Mouse (Mus musculus) lung, postnatal 36 days (tissue): ENCODE measurements around the gene Tulp2.
"Not testable (repeated sequence)": the region's sequence is repeated elsewhere in the genome, so short reads cannot be mapped to it uniquely, and the experiment has no call there.

Experiments used
- DNase-seq: peaks from one replicate; pipeline ENCODE4 v3.0.0; 2022; ENCODE audit warnings: mixed read lengths

Gene Tulp2

DNA sequence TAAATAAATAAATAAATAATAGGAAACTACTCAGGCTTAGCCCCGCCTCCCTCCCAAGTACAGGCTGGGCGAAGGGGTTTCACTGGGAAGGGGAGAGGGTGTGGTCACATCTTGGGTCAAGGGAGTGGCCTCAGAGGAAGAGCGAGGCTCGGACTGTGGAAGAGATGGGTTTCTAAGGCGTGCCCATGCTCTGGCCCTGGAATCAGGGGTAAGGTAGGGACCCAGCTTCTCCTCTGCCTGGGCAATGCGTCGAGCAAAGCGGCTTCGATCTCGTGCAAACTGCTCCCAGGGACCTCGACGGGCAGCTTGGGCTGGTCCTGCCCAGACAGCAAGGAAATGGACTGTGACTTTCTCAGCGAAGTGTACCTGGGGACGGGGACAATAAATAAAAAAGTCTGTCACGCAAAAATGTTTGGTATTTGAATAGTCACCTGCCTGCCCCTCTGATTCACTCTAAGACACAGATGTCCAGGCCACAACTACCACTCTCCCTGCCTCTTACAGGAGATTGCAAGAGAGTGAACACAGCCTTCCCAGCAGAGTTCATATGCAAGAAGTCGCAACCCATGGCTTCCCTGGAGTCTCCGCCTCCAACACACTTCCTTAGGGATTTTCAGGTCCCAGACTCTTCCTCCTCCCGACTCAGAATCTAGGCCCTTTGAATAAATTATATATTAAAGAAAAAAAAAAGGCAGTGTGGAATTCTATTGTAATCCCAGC, 41.4 kb downstream of the Tulp2 start:
- DNase-seq = no peak

DNA sequence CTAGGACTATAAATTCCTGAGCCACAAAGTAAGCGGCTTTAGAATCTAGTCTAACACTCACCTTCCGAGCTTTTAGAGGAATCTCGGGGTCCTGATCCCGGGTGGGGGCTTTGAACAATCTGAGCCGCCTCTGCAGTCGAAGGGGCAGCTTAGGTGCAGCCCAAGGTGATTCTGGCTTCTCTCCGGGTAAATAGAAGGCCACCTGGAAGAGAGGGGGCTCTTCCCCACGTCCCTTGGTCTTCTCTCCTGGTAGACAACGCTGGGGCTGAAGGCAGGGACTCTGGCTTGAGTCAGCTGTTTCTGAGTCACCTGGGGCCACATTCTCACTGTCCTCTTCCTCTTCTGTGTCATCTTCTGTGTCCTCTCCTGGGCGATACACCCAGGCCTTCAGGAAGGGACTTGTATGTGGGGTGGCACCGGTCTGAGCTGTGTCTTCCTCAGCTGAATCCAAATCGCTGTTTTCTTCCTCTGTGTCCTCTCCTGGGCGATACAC, 42.0 kb downstream of the Tulp2 start:
- DNase-seq = peak; percentile 30

GRCm38 (mm10) chr7:45524841-45525621, 43.4 kb downstream of the Tulp2 start:
- DNase-seq = peak; percentile 62

DNA sequence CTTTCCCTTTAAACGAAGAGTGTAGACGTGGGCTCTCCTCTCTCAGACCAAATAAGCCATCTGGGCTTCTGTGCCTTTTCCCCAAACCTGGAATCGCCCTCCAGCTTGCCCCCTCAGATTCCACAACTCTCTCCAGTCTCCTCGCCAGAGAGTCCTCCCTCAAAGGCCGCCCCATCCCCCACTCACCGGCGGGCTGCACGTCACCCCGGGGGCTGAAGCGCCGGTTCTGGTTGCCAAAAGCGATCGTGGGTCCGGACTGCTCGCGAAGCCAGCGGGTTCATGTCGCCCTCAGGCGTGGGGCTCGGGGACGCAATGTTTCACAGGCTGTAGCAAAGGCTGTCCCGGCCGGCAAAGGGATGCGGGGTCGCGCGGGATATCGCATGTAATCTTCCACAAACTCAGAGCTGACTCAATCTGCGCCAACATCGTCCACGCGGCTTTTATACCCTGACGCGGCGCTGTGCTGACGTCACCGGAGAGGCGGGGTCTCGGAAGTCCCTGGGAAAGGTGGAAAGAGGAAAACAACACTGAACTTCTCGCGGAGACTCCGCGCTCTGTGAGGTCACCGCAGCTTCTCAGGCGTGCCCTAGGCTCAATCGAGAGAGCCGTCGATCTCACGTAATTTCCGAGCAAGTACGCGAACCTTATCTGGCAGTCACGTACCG, 44.3 kb downstream of the Tulp2 start, which contains the start of the genes Ppp1r15a and Plekha4:
Gene Ppp1r15a, minus strand, starts transcription at position 460 of the 665 bp plus-strand sequence.
Gene Plekha4, plus strand, starts transcription at position 522 of the 665 bp plus-strand sequence.
- peak; percentile 97 for DNase-seq

GRCm38 (mm10) chr7:45526474-45527120, 44.9 kb downstream of the Tulp2 start:
- peak; percentile 73 for DNase-seq

DNA sequence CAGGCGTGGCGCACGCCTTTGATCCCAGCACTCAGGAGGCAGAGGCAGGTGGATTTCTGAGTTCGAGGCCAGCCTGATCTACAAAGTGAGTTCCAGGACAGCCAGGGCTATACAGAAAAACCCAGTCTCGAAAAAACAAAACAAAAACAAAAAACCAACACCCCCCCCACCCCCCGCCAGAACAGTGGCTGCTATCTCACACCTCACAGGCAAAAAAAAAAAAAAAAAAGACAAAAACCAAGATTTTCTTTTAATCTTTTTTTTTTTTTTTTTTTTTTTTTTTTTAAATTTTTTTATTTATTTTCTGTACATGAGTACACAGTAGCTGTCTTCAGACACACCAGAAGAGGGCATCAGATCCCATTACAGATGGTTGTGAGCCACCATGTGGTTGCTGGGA, 45.5 kb downstream of the Tulp2 start:
- DNase-seq = not testable (repeated sequence)

DNA sequence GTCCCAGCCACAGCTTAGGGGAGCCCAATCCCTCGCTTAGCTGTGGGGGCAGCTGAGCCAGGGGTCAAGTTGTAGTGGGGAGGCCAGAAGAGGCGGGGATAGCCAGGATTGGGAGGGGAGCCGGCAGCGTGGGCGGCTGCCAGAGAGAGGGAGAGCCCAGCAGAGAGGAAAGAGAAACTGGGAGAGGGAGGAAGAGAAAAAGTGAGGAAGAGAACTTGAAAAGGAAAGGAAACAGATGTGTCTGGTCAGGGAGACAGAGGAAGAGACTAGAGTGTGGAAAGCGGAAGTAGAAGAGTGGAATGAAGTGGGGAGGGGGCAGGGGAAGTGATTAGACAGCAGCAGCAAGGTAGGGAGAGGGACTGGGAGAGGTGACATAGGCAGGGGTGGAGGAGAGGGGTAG, 47.8 kb downstream of the Tulp2 start:
- DNase-seq = no peak

DNA sequence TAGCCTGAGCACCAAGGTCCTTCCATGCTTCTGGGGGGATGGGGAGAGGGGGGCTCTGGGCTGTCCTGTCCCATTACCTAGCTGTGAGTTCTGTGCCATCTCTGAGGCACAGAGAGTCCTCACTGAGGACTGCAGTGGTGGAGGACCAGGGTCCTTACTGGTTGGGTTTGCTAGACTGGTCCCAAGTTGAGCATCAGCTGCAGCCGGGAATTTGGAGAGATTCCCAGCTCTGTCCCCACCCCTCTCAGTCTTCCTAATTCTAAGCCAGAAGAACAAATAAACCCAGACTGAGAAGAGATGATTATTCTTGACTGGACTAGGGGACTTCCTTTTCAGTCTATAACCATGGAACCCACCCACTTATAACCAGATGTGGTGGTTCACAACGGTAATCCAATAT, 49.0 kb downstream of the Tulp2 start:
- no peak for DNase-seq

DNA sequence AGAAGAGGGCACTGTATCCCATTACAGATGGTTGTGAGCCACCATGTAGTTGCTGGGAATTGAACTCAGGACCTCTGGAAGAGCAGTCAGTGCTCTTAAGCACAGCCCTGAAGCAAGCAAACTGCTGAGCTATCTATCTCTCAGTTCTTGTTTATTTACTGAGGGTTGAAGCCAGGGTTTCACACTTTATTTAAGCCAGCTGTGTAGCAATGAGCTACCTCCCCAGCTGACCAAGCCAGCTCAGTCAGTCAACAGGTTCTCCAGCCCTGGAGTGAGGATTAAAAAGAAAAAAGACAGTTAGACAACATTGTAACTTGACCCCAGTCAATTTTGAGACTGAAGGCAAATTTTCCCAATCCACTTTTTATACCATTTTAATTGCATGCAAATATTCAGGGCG, 54.0 kb downstream of the Tulp2 start:
- no peak for DNase-seq

GRCm38 (mm10) chr7:45537602-45538001, 55.9 kb downstream of the Tulp2 start:
- no peak for DNase-seq

GRCm38 (mm10) chr7:45538163-45539041, 56.7 kb downstream of the Tulp2 start:
- peak; percentile 79 for DNase-seq

DNA sequence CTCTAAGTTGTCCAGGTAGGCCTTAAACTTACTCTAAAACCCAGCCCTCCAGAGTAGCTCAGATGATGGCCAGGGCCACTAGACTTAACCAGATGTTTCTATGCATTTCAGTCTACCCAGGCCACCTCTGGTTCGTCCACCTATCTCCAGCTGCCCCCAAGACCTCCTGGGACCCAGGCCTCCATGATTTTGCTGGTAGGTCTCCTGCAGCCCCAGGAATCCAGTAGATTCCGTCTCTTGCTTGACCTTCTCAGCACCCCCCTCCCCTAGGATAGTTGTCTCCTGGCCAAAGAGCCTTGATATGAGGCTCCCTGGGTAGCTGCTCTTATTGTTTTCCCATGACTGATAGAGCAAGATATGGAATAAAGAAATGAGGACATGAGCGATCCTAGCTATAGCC, 57.4 kb downstream of the Tulp2 start:
- no peak for DNase-seq

DNA sequence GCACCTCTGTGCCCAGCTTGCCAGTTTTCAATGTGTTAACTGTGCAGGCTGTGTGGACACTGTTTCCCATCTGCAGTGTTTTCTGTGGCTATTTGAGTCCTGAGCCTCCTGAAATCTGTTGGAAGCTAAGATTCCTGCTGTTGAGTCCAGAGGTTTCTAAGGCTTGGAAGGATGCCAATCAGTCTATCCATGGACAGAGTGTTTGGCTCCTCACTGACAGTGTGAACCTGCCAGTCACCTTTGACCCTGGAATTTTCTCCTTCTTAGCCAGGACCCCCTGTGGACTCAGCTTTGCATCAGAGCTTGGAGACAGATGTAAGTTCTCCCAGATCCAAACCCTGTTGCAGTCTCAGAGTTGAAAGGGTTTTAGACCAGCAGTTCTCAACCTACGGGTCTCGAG, 58.5 kb downstream of the Tulp2 start:
- no peak for DNase-seq

DNA sequence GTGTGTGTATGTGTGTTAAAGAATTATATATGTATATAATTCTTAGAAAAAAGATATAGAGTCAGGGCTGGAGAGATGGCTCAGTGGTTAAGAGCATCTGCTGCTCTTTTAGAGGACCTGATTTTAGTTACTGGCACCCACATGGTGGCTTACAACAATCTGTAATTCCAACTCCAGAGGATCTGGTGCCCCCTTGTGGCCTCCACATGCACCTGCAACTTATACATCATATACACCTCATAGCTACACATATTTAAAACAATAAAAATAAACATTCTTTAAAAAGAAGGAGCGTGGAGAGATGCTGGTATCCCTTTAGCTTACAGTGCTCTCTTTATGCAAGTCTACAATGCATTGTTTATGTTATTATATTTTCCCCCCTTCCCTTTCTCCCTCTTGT, 62.8 kb downstream of the Tulp2 start:
- DNase-seq = no peak

GRCm38 (mm10) chr7:45549641-45550436, 68.2 kb downstream of the Tulp2 start:
- DNase-seq = no peak

DNA sequence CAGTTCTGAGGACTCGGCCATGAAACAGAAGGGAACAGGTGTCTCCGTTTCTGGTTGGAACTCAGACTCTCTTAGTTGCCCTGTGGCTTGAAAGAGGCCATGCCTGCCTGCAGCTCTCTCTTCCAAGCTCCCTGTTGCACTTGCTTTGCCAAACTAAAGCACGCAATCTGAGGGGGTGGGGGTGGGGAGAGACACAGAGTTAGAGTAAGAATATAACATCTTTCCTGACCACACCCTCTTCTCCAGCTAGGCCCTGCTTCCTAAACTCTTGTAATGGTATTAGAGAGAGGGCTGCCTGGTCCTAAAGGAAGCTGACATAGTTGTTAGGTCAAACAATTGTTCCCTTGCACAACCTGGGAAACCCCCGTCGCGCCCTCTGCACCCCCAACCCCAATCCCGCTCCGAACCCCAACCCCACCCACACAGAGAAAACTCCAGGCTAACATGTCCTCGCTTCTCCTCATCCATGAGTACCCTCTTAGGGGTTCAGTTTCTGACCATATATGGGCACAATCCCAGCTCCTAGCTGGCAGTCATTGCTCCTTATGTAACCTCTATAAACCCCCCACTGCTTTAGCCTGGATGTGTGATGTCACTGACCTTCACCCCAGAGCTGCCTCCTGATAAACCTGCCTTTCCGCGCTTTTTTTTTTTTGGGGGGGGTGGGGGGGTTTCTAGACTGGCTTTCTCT, 69.3 kb downstream of the Tulp2 start:
- DNase-seq = no peak

- DNase-seq = no peak
Observed at GRCm38 (mm10) chr7:45551512-45551883, 69.8 kb downstream of the Tulp2 start.

DNA sequence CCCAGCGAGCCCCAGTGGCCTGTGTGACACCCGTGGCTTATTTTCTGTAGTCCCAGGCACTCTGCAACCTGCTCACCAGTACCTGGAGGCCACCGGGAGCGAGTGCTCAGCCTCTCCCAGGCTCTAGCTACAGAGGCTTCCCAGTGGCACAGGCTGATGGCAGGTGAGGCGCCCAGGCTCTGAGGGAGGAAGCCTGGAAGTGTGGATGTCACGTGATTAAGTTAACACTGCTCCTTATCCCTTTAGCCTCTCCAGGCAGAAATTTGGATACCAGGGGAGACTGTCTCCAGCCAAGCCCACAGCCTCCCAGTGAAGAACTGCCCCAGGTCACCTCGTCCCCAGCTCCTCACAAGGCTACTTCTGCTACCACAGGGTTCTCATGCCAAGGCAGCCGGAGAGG, 71.8 kb downstream of the Tulp2 start:
- DNase-seq = no peak

GRCm38 (mm10) chr7:45553990-45554389, 72.3 kb downstream of the Tulp2 start:
- DNase-seq = no peak

DNA sequence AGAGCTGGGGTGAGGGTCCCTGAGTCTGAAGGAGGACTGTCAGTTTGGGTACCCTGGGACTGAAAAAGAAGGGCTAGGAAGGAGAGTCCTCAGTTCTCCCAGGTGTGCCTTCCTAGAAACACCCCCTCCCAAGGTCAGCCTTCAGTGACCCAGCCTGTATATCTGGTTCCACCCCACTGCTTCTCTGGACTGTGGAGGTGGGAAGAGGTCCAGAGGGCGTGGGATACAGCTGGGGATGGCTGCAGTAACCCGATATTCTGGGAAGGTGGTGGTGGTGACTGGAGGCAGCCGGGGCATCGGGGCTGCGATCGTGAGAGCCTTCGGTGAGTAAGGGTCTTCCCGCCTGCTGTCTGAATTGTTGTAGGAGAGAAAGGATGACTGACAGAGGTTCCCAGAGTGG, 73.1 kb downstream of the Tulp2 start, which contains the start of gene Hsd17b14:
Gene Hsd17b14, plus strand, starts transcription at position 150 of the 400 bp plus-strand sequence.
- DNase-seq = no peak
